ENCODE assay signal across 8 mouse cellular contexts in genomic region chr13:21753524-21754285, GRCm38 (mm10). TPM values are rescaled to one million over a fixed set of nuclear protein-coding genes. Genes with fewer than 3 reads are reported as not detected.
A peak's percentile ranks its signal among the peaks of the same experiment; 100 is the strongest.
DNase-seq lines count a peak whose midpoint lies in the region; ATAC-seq and TF ChIP-seq lines count a peak whose summit lies in the region.
"Not testable (repeated sequence)": the region's sequence is repeated elsewhere in the genome, so short reads cannot be mapped to it uniquely, and the experiment has no call there.

Gene Hist1h2ak (minus strand): TSS chr13:21753827.
Gene Hist1h2bn (plus strand): TSS chr13:21754123.

- not testable (repeated sequence) for H3K9me3 ChIP-seq in hindbrain, embryonic 14.5 days (ENCODE audit: control insufficient read depth, low read length)

- peak; percentile 87 for DNase-seq in Patski (ENCODE audit: low read depth, low spot score)
- DNase-seq in cerebellum, postnatal 14 days, result peak; percentile 45 to 73
- DNase-seq in frontal cortex, postnatal 14 days (ENCODE audit: low spot score in 2 of 2), result peak; percentile 37 to 53
- peak; percentile 93 for DNase-seq in hindbrain, embryonic 14.5 days (ENCODE audit: low spot score)
- DNase-seq in layer of hippocampus, postnatal 25 days (ENCODE audit: extremely low spot score in 1 of 2, low spot score in 1 of 2), result peak; percentile 32 to 50
- DNase-seq in lung, postnatal 14 days, result peak; percentile 54
- DNase-seq in ovary, postnatal 36 days (ENCODE audit: low spot score), result peak; percentile 58
- peak; percentile 77 for DNase-seq in thymus, postnatal 14 days

- TF ChIP-seq CTCF in Patski (IDR thresholded peaks at IDR 0.05), result peak; percentile 19

- not testable (repeated sequence) for H3K36me3 ChIP-seq in hindbrain, embryonic 14.5 days (replicated peaks; ENCODE audit: control insufficient read depth, insufficient read depth)

- H3K27me3 ChIP-seq in Patski; hindbrain, embryonic 14.5 days (ENCODE audit: control insufficient read depth, insufficient read depth, low read length): not testable (repeated sequence)

- H3K4me1 ChIP-seq in hindbrain, embryonic 14.5 days (replicated peaks; ENCODE audit: control insufficient read depth, insufficient read depth, low read length), result peaks cover 28% of the 10 kb centered on the region

- H3K9ac ChIP-seq in hindbrain, embryonic 14.5 days, result peak within 1 kb of the TSS; percentile 61

- POLR2A ChIA-PET in Patski (lab: Charles Lee), result interaction anchor here (0.6 to 2.2 kb wide), 3 partner anchors 17 to 31 kb away, joined by 4 to 8 read pairs (median 4); partner anchors contain the start of gene Hist1h1b

- H3K4me3 ChIP-seq in hindbrain, embryonic 14.5 days (replicated peaks; ENCODE audit: low read length), result peak within 1 kb of the TSS; percentile 38

- H3K4me2 ChIP-seq in hindbrain, embryonic 14.5 days (replicated peaks), result peak within 1 kb of the TSS; percentile 87

- peak within 1 kb of the TSS; percentile 90 for H3K27ac ChIP-seq in hindbrain, embryonic 14.5 days

- WGBS in hindbrain, embryonic 14.5 days, result under 1% methylated on average over 45 of the region's 50 CpGs

- in situ Hi-C loops in Patski (cut with MboI; ENCODE audit: low pct_unique_long_range_greater_than_20kb), result not testable (repeated sequence)

- ATAC-seq in Patski, result peak; percentile 97
- peak; percentile 95 for ATAC-seq in hindbrain, embryonic 14.5 days (ENCODE audit: low FRiP score)

- CTCF ChIA-PET in Patski (lab: Charles Lee), result not testable (repeated sequence)

RNA-seq across cellular contexts. Expression of gene Hist1h2ak, which starts in this region (rescaled TPM):
- not detected for polyA plus RNA-seq in Patski (2021)
- 2.4 and 3.4 TPM in 2 replicates for polyA plus RNA-seq in hindbrain, embryonic 14.5 days (2014; fragmentation: Nextera tagmentation; extraction: Ambion mirVana)
- 10 to 100 TPM; 10.9 to 18.2 TPM for total RNA-seq in layer of hippocampus, postnatal 25 days (2021)

RNA-seq across cellular contexts. Expression of gene Hist1h2bn, which starts in this region (rescaled TPM):
- 4.9 TPM for polyA plus RNA-seq in Patski (2021)
- not detected in 2 replicates for polyA plus RNA-seq in hindbrain, embryonic 14.5 days (2014; fragmentation: Nextera tagmentation; extraction: Ambion mirVana)
- total RNA-seq in layer of hippocampus, postnatal 25 days (2021), result 10 to 100 TPM in 1 of 2 experiments, 1 to 10 TPM in 1; 8.6 to 12.1 TPM

Comparison
In these comparisons a context has a peak if more than half of its experiments do, and no peak if none do; other contexts are left out.
1. Peak in every context shown above with its lines: DNase-seq, ATAC-seq, H3K4me3 ChIP-seq and H3K27ac ChIP-seq.
2. DNase-seq: peak in every context shown above with its lines; median percentile 93 in hindbrain, embryonic 14.5 days; 87 in Patski; 77 in thymus, postnatal 14 days; 59 in cerebellum, postnatal 14 days; 58 in ovary, postnatal 36 days; 54 in lung, postnatal 14 days; 45 in frontal cortex, postnatal 14 days; 41 in layer of hippocampus, postnatal 25 days.